Mouse (Mus musculus): ENCODE measurements around the gene C2cd5.

Gene C2cd5

DNA sequence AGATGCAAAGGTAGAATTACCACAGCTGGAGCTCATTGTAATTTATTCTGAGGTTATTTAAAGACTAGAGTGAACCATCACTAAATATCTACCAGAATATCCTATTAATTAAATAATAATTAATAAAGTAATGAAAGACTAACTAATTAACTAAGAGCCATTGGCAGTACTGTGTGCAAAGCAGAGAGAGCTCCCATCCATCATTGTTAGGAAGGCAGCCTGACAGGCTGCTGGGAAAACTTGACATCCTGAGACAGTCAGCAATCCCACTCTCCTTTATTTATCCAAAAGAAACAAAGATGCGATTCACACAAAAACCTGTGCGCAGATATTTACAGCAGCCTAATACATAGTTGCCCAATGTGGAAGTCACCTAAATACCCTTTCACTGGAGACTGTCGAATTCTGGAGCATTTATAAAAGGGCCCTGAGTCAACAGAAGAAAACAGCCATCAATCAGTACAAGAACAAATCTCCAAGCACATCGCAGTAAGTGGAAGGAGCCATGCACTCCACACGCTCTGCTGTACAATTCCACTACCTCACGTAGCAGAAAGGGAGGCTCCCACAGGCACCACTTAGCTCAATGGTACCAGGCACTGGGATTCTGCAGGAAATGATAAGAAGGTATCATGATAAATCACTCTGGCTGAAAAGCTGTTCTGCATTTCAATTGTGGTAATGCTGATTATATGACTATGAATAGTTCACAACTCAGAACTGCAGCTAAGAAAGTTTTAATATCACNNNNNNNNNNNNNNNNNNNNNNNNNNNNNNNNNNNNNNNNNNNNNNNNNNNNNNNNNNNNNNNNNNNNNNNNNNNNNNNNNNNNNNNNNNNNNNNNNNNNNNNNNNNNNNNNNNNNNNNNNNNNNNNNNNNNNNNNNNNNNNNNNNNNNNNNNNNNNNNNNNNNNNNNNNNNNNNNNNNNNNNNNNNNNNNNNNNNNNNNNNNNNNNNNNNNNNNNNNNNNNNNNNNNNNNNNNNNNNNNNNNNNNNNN, 120.0 kb downstream of the C2cd5 start:
- peak; percentile 30 for DNase-seq (ENCODE audit: low spot score)

- no peak for DNase-seq (ENCODE audit: low spot score)
Observed at GRCm38 (mm10) chr6:142977221-142977620, 122.7 kb downstream of the C2cd5 start.

DNA sequence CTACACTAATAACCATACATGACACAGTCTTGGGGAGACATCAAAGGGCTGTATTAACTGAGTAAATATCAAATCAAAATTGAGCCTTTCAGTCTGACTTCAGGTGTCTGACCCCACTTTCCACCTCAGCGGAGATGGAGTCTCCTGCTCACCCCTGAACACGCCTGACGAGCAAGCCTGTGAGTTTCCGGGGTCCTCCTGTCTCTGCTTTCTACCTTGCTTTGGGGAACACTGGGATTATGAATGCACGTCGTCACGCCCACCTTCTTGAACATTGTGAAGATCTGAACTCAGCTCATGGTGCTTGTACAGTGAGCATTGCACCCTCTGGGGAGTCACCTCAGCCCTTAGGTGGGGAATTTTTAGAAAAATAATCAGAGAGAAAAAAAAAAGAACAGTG, 126.7 kb downstream of the C2cd5 start:
- no peak for DNase-seq (ENCODE audit: low spot score)

DNA sequence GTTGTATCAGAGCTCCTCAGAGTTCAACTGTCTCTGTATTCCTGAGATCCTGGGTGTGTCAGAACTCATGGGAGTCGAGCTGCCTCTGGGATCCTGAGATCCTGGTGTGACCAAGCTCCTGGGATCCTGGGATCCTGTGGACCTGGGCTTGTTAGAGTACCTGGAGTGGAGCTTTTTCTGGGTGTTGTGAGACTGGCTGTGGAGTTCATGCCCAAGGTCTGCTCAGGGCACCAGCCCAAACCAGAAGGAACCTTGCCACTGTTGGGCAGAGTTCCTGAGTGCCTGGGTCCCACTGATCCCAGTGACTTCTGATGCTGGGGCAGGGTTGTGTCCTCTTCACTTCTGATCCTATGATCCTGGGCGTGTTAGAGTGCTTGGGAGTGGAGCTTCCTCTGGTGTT, 127.7 kb downstream of the C2cd5 start:
- no peak for DNase-seq (ENCODE audit: low spot score)

- no peak for DNase-seq (ENCODE audit: low spot score)
Observed at GRCm38 (mm10) chr6:142967407-142967806, 132.5 kb downstream of the C2cd5 start.

DNA sequence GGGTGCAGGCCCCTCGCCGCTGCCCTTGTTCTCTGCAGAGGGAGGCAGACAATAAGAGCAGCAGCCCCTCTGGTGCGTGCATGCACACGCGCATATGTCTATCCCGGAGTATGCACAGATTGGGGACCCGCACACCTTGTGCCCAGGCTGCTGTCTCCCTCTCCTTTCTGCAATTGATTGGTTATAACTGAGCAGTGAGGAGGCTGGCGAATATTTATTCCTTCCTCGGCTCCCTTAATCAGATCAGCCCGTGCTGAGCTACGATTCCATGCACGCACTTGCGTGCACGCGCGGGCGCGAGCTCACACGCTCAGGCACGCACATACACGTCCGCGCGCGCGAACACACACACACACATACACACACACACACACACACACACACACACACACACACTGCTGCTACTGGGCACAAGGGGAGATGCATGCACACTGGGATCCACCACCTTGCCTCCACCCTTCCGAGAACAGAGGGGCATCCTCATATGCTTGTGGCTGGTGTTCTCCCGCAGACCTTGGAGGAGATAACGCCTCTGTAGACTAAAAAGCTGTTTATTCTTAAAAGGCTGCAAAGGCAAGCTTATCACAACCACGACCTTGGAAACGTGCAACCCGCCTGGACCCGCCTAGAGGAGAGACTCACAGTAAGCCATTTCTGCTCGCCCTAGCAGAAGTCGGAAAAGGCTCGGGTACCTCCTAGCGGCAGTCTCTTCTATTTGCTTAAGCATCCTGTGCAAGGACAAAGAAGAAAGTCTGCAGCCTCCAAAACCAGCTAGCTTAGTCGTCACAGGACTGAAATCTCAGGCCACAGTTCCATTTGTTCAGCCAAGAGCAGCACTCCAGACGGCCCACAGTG, 135.2 kb downstream of the C2cd5 start:
- peak; percentile 70 for DNase-seq (ENCODE audit: low spot score)

GRCm38 (mm10) chr6:142964076-142964530, 135.8 kb downstream of the C2cd5 start, which contains the start of gene St8sia1:
Gene St8sia1 (minus strand): TSS chr6:142964452.
- peak; percentile 17 for DNase-seq (ENCODE audit: low spot score)

GRCm38 (mm10) chr6:142963480-142964075, 136.4 kb downstream of the C2cd5 start:
- no peak for DNase-seq (ENCODE audit: low spot score)

DNA sequence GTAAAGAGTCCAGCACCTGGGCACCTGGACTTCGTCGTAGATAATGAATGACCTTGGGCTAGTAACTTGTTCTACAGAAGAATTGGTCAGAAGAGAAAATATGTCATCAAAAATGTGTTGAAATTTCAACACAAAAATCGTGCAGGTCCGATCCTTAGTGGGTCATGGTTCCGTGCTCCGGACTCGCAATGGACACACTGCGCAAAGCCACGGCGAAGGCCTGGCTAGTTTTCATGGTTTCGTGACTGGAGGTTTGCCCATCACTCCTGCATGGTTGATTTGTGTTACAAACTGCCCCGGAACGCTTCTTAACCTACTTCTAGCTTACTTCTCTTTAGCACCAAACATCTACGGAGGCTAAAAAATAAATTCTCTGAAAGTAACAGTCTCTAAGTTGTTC, 137.1 kb downstream of the C2cd5 start:
- DNase-seq (ENCODE audit: low spot score): no peak

DNA sequence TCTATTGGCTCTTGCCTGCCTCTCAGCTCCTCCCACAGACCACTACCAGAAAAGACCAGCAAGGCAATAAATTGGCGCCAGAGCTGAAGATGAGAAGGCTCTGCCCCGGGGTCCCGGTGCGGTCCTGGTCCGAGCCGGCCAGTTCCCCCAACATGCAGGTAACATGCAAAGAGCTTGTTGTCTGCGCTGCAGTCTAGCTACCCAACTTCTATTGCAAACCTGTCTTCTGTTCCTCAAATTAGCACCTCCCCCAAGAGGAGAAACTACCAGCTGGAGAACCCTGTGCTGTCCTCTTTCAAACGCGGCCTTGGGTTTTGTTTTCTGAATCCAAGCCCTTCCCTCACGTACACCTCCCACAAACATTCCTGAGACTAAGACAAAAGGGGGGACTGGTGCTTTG, 137.5 kb downstream of the C2cd5 start:
- DNase-seq (ENCODE audit: low spot score): no peak

DNA sequence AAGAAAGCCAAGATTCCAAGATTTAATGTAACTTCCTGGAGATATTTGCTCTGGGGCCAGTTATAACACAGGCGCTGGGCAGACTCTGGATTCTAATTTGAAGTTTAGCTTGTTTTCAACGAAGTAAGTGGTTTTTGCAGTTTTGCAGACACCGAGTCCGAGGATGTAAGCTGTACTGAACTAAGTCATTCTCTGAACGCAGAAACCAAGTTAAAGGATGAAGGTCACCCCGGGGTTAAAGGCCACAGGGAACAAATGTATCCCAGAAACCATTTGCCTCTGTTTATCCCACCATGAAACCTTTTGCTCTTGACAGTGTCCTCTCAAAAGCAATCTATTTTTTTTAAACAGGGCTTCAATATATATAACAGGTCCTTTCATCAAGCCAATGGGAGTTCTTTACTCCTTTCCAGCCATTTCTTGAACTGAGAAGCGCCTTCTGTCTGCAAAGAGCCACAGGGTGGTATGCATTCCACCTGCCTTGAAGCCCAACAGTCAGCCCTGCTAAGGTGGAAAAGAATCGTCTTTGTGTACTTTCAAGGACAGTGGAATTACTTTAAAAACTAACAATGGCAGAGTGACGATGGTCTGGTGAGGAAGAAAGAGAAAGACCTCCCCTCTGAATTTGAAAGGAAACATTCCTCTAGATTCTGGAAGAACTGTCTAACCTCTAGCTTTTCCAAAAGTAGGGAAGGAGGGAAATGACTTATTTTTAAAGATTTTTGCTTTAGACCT, 138.1 kb downstream of the C2cd5 start:
- no peak for DNase-seq (ENCODE audit: low spot score)
